Mouse (Mus musculus) cerebral cortex, adult 2 months (tissue): ENCODE results near the gene Tm7sf3.

ENCODE experiments used
- WGBS: fragments of 180-500 bp; shearing (Covaris S2); methylation state at CpG from one replicate; pipeline ENCODE4 v1.1.7; 2018; 5-methylcytosine and 5-hydroxymethylcytosine counted together

Gene Tm7sf3

GRCm38 (mm10) chr6:146653197-146653596 lies 10.6 kb upstream of the Tm7sf3 start:
- WGBS = 39% methylated on average over 3 of the region's 3 CpGs

GRCm38 (mm10) chr6:146650013-146650412 lies 7.4 kb upstream of the Tm7sf3 start:
- WGBS = 47% methylated on average over 2 of the region's 2 CpGs

GRCm38 (mm10) chr6:146643184-146643570 lies 553 bp upstream of the Tm7sf3 start:
- WGBS = 32% methylated on average over 11 of the region's 11 CpGs

- 61% methylated on average over 11 of the region's 11 CpGs for WGBS
Observed at GRCm38 (mm10) chr6:146641621-146642210, 908 bp downstream of the Tm7sf3 start.

GRCm38 (mm10) chr6:146640991-146641390 lies 1.6 kb downstream of the Tm7sf3 start:
- WGBS = 73% methylated on average over 6 of the region's 6 CpGs

GRCm38 (mm10) chr6:146640068-146640965 lies 2.3 kb downstream of the Tm7sf3 start:
- WGBS = 88% methylated on average over 7 of the region's 7 CpGs

GRCm38 (mm10) chr6:146636482-146636881 lies 6.1 kb downstream of the Tm7sf3 start:
- WGBS = 90% methylated on average over 5 of the region's 5 CpGs

GRCm38 (mm10) chr6:146634759-146635606 lies 7.6 kb downstream of the Tm7sf3 start:
- 63% methylated on average over 4 of the region's 4 CpGs for WGBS

GRCm38 (mm10) chr6:146634015-146634722 lies 8.5 kb downstream of the Tm7sf3 start:
- WGBS = 1% methylated on average over 80 of the region's 82 CpGs

GRCm38 (mm10) chr6:146633629-146634014 lies 9.0 kb downstream of the Tm7sf3 start:
- WGBS = 6% methylated on average over 14 of the region's 14 CpGs

GRCm38 (mm10) chr6:146633097-146633496 lies 9.5 kb downstream of the Tm7sf3 start:
- WGBS = 51% methylated on average over 8 of the region's 8 CpGs

GRCm38 (mm10) chr6:146632403-146632802 lies 10.2 kb downstream of the Tm7sf3 start:
- 85% methylated on average over 9 of the region's 9 CpGs for WGBS

GRCm38 (mm10) chr6:146631847-146632246 lies 10.8 kb downstream of the Tm7sf3 start:
- WGBS = 81% methylated on average over 8 of the region's 8 CpGs

- 73% methylated on average over 4 of the region's 4 CpGs for WGBS
Observed at GRCm38 (mm10) chr6:146630961-146631360, 11.7 kb downstream of the Tm7sf3 start.

- 74% methylated on average over 9 of the region's 9 CpGs for WGBS
Observed at GRCm38 (mm10) chr6:146629781-146630756, 12.6 kb downstream of the Tm7sf3 start.

- WGBS = 58% methylated on average over 3 of the region's 3 CpGs
Observed at GRCm38 (mm10) chr6:146628123-146628522, 14.5 kb downstream of the Tm7sf3 start.

- 92% methylated on average over 2 of the region's 2 CpGs for WGBS
Observed at GRCm38 (mm10) chr6:146616670-146617069, 26.0 kb downstream of the Tm7sf3 start.

GRCm38 (mm10) chr6:146615891-146616290 lies 26.7 kb downstream of the Tm7sf3 start:
- 92% methylated on average over 8 of the region's 8 CpGs for WGBS

- WGBS = 96% methylated on average over 5 of the region's 5 CpGs
Observed at GRCm38 (mm10) chr6:146614541-146614940, 28.1 kb downstream of the Tm7sf3 start.

- WGBS = 91% methylated on average over 5 of the region's 5 CpGs
Observed at GRCm38 (mm10) chr6:146613907-146614306, 28.7 kb downstream of the Tm7sf3 start.
